Mouse (Mus musculus) neural tube, embryonic 11.5 days (tissue): ENCODE measurements at regions not wholly inside any gene's neighbourhood (a gene's known extent, or its start where the extent isn't known, plus 50 kb on each side); places are given as distances from the start of the nearest gene placed in this dataset.

Experiments
- ATAC-seq: fragments of 200-750 bp; cut with Nextera tagmentation; 2 replicates; pipeline ENCODE4 v1.8.0; 2017; ENCODE audit warnings: moderate number of reproducible peaks, mild to moderate bottlenecking, moderate TSS enrichment, moderate library complexity; ENCODE audit not compliant: insufficient read depth, low FRiP score, low TSS enrichment
- DNase-seq: peaks from one replicate; pipeline ENCODE4 v3.0.0-alpha.2; 2015; ENCODE audit warnings: low spot score
- H3K27ac ChIP-seq: fragments of 300-500 bp; sonication (generic); 2 replicates; pipeline ENCODE4 v1.5.1; 2014; ENCODE audit warnings: low read depth, mild to moderate bottlenecking, low read length
- H3K27me3 ChIP-seq: fragments of 300-500 bp; sonication (generic); 2 replicates; pipeline ENCODE4 v1.6.1; 2014; ENCODE audit warnings: mild to moderate bottlenecking, low read length, mixed read lengths; ENCODE audit not compliant: control insufficient read depth, insufficient read depth
- H3K36me3 ChIP-seq: fragments of 300-500 bp; sonication (generic); 2 replicates; pipeline ENCODE4 v1.6.1; 2014; ENCODE audit warnings: mild to moderate bottlenecking, low read length, moderate library complexity, mixed read lengths; ENCODE audit not compliant: control insufficient read depth, insufficient read depth
- H3K4me1 ChIP-seq: fragments of 300-500 bp; sonication (generic); 2 replicates; pipeline ENCODE4 v1.6.1; 2014; ENCODE audit warnings: low read length, mixed read lengths; ENCODE audit not compliant: control insufficient read depth, insufficient read depth
- H3K4me2 ChIP-seq: fragments of 300-500 bp; sonication (generic); 2 replicates; pipeline ENCODE4 v1.6.1; 2014; ENCODE audit warnings: low read depth, mild to moderate bottlenecking, moderate library complexity
- H3K4me3 ChIP-seq: fragments of 300-500 bp; sonication (generic); 2 replicates; pipeline ENCODE4 v1.5.1; 2014; ENCODE audit warnings: low read depth, low read length
- H3K9ac ChIP-seq: fragments of 300-500 bp; sonication (generic); 2 replicates; pipeline ENCODE4 v1.6.1; 2014; ENCODE audit warnings: mild to moderate bottlenecking, low read length
- H3K9me3 ChIP-seq: fragments of 300-500 bp; sonication (generic); 2 replicates; pipeline ENCODE4 v1.6.1; 2016; ENCODE audit warnings: low read length; ENCODE audit not compliant: control insufficient read depth
- WGBS: fragments of 180-500 bp; shearing (Covaris S2); extraction: QIAGEN DNeasy Blood & Tissue Kit; methylation state at CpG from one replicate; pipeline ENCODE4 v1.1.7; 2014; 5-methylcytosine and 5-hydroxymethylcytosine counted together

DNA sequence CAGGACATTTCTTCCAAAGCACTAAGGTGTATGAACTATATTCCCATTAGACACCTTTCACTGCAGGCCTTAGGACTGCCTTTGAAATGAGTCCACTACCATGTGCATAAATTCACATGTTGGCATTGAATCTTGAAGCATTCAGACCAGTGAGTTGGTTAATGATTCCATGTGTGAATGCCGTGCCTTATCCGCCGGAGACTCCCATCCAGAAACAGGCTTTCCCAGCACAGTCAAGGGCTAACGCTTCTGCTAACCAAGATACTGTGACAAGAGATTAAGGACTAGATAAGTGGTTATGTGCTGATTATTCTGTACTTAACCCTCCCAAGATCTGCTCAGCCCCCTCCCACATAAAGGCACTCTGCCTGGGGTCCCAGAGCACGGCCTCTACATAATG, 287.9 kb upstream of the Meis1 start:
- peaks cover 5% of the 10 kb centered on the region; the same call in 1 of the 2 replicates for H3K4me1 ChIP-seq
- no peak overlapping the region for H3K4me3 ChIP-seq
- H3K9ac ChIP-seq, result no peak overlapping the region
- no peak overlapping the region for H3K27ac ChIP-seq
- ATAC-seq (no peak), DNase-seq (no peak)
- no peaks in the 10 kb centered on the region for H3K27me3 ChIP-seq
- 93% methylated on average over 5 of the region's 5 CpGs for WGBS
- no peak overlapping the region for H3K4me2 ChIP-seq
- no peaks in the 10 kb centered on the region for H3K9me3 ChIP-seq
- H3K36me3 ChIP-seq, result no peaks in the 10 kb centered on the region

DNA sequence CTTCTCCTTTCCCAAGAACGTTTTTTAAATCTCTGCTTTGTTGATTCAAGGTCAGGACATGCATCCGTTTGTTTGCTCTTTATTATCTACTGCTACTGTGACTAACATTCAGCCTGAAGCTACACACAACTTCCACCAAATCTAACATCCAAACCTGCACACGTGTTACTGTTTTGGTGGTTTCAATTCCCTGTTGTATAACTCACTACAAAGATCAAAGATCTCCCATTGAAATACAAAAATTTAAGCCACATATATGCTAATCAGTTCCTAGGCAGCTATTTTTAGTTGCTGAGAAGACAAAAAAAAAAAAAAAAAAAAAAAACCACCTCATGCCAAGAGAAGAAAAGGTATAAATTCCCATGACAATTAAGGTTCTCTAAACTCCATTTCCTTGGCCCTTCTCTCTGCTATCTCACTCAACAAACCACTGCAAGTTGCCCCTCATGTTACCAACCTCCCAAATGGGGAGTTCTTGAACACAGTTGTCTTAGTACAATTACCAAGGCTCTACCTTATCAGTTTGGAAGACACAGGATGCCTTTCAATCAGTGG, 312.0 kb upstream of the Meis1 start:
- H3K4me3 ChIP-seq, result no peak overlapping the region
- H3K9me3 ChIP-seq, result no peaks in the 10 kb centered on the region
- no peak overlapping the region for H3K27ac ChIP-seq
- no peaks in the 10 kb centered on the region for H3K27me3 ChIP-seq
- H3K4me1 ChIP-seq, result no peaks in the 10 kb centered on the region
- no peak overlapping the region for H3K9ac ChIP-seq
- 58% methylated on average over 2 of the region's 3 CpGs for WGBS
- H3K36me3 ChIP-seq, result no peaks in the 10 kb centered on the region
- no peak overlapping the region for H3K4me2 ChIP-seq
- ATAC-seq (no peak), DNase-seq (no peak)

- H3K4me1 ChIP-seq, result no peaks in the 10 kb centered on the region
- no peaks in the 10 kb centered on the region for H3K27me3 ChIP-seq
- H3K9me3 ChIP-seq, result no peaks in the 10 kb centered on the region
- no peak for DNase-seq
- no peak overlapping the region for H3K4me2 ChIP-seq
- no peak overlapping the region for H3K27ac ChIP-seq
- ATAC-seq, result no peak
- no peak overlapping the region for H3K9ac ChIP-seq
- no peak overlapping the region for H3K4me3 ChIP-seq
- H3K36me3 ChIP-seq, result no peaks in the 10 kb centered on the region
Observed at GRCm38 (mm10) chr11:19332274-19332673, 313.5 kb upstream of the Meis1 start.

DNA sequence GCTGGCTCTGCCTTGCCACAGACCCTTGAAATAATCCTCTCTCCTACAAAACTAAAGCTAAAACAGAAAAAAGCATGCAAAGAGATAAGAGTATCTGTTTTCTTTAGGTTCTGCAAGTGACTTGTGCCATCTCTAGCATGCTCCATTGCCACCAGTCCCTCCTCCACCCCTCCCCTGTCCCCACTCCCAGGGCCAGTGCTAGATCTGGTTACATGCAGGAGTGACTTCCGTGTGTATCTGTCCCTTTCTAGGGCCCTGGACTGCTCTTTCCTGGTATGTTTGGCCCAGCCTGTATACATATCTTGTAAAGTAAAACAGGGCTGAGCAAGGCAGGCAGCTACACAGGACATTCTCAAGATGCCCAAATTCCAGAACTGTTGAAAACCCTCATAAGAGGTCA, 313.9 kb upstream of the Meis1 start:
- DNase-seq (no peak), ATAC-seq (no peak)
- H3K4me3 ChIP-seq, result no peak overlapping the region
- H3K9me3 ChIP-seq, result no peaks in the 10 kb centered on the region
- H3K27me3 ChIP-seq, result no peaks in the 10 kb centered on the region
- H3K4me2 ChIP-seq, result no peak overlapping the region
- H3K9ac ChIP-seq, result no peak overlapping the region
- no peaks in the 10 kb centered on the region for H3K4me1 ChIP-seq
- 52% methylated on average over 1 of the region's 1 CpGs for WGBS
- no peaks in the 10 kb centered on the region for H3K36me3 ChIP-seq
- no peak overlapping the region for H3K27ac ChIP-seq

- ATAC-seq, result no peak
Observed at GRCm38 (mm10) chr11:19333908-19334487, 315.2 kb upstream of the Meis1 start.

GRCm38 (mm10) chr11:19335384-19335783, 316.6 kb upstream of the Meis1 start:
- WGBS, result 96% methylated on average over 3 of the region's 3 CpGs
- Histone ChIP-seq H3K27me3 (no peaks in the 10 kb centered on the region), H3K9ac (no peak overlapping the region), H3K4me1 (no peaks in the 10 kb centered on the region), H3K4me3 (no peak overlapping the region), H3K9me3 (no peaks in the 10 kb centered on the region), H3K27ac (no peak overlapping the region), H3K4me2 (no peak overlapping the region), H3K36me3 (no peaks in the 10 kb centered on the region)
- ATAC-seq, result no peak
- DNase-seq, result no peak

More at GRCm38 (mm10) chr11:19333908-19334487, 315.2 kb upstream of the Meis1 start:
- H3K36me3 ChIP-seq, result no peaks in the 10 kb centered on the region
- DNase-seq, result no peak
- no peak overlapping the region for H3K4me3 ChIP-seq
- H3K27me3 ChIP-seq, result no peaks in the 10 kb centered on the region
- 97% methylated on average over 1 of the region's 1 CpGs for WGBS
- H3K9me3 ChIP-seq, result no peaks in the 10 kb centered on the region
- no peaks in the 10 kb centered on the region for H3K4me1 ChIP-seq
- H3K27ac ChIP-seq, result no peak overlapping the region
- no peak overlapping the region for H3K4me2 ChIP-seq
- H3K9ac ChIP-seq, result no peak overlapping the region

GRCm38 (mm10) chr11:19339721-19340317, 321.0 kb upstream of the Meis1 start:
- H3K4me1 ChIP-seq, result no peaks in the 10 kb centered on the region
- no peaks in the 10 kb centered on the region for H3K27me3 ChIP-seq
- ATAC-seq (no peak), DNase-seq (no peak)
- H3K4me3 ChIP-seq, result no peak overlapping the region
- no peak overlapping the region for H3K27ac ChIP-seq
- no peak overlapping the region for H3K9ac ChIP-seq
- no peak overlapping the region for H3K4me2 ChIP-seq
- no peaks in the 10 kb centered on the region for H3K9me3 ChIP-seq
- WGBS, result 95% methylated on average over 7 of the region's 7 CpGs
- H3K36me3 ChIP-seq, result no peaks in the 10 kb centered on the region

DNA sequence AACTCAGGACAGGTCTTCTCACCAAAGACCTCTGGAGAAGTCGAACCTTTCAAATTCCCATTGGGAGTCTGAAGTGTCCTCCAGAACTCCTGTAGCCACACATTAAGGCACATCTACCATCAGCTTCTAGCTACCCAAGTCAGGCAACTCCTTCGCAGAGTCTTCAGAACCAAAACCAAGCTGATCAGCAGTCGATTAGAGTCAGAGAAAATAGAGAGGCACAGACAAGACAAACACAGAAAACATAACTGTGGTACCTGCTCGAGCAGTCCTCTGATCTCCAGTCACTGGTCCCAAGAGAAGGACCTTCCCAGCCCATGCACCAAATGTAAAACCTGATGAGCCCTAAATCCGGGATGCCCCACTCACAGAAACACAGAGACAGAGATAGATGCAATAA, 322.1 kb upstream of the Meis1 start:
- no peaks in the 10 kb centered on the region for H3K27me3 ChIP-seq
- no peaks in the 10 kb centered on the region for H3K9me3 ChIP-seq
- no peak overlapping the region for H3K27ac ChIP-seq
- WGBS, result 80% methylated on average over 5 of the region's 5 CpGs
- H3K4me2 ChIP-seq, result no peak overlapping the region
- DNase-seq (no peak), ATAC-seq (no peak)
- H3K4me3 ChIP-seq, result no peak overlapping the region
- no peaks in the 10 kb centered on the region for H3K4me1 ChIP-seq
- H3K9ac ChIP-seq, result no peak overlapping the region
- H3K36me3 ChIP-seq, result no peaks in the 10 kb centered on the region

- Histone ChIP-seq H3K4me3 (no peak overlapping the region), H3K4me1 (no peaks in the 10 kb centered on the region), H3K27me3 (no peaks in the 10 kb centered on the region), H3K36me3 (no peaks in the 10 kb centered on the region), H3K4me2 (no peak overlapping the region), H3K9ac (no peak overlapping the region), H3K9me3 (no peaks in the 10 kb centered on the region), H3K27ac (no peak overlapping the region)
- ATAC-seq (no peak), DNase-seq (no peak)
- 51% methylated on average over 3 of the region's 3 CpGs for whole genome bisulfite sequencing
Observed at GRCm38 (mm10) chr11:19341379-19341778, 322.6 kb upstream of the Meis1 start.
